Mouse (Mus musculus): ENCODE results near the gene Cx3cr1.

Cx3cr1 gene

DNA sequence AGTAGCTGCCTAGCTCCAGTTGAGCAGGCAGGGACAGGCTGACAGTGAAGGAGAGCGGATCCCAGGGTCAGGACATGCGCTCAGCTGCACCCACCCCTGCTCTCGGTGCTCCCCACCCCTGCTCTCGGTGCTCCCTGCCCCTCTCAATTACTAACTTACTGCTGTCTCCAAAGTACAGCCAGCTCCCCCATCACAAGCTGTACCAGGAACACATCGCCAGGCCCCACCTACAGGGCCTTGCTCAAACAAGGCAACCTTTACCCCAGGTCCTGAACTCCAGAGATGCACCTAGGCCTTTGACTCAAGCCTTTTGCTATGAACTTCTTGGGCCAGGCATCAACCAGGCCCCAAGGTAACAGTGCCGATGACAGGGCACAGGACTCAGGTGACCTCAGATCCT is 136.0 kb downstream of the Cx3cr1 start:
- DNase-seq = no peak

DNA sequence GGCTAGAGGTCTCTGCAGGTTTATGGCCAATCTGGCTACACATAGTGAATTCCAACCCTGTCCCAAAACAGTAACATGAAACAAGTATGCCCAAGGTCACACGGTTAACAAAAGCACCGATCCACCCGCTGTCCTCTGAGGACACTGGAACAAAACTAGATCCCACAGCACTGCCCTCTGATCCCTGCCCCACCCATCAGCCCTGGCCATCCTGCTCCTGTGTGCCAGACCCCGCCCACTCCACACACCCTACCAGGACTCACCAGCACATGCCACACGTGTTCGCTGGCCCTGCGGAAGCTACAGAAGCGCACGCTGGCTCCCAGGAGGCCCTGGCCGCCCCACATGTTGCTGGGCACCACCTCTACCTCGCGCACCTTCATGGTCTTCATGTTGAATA is 137.3 kb downstream of the Cx3cr1 start:
- DNase-seq = no peak

DNA sequence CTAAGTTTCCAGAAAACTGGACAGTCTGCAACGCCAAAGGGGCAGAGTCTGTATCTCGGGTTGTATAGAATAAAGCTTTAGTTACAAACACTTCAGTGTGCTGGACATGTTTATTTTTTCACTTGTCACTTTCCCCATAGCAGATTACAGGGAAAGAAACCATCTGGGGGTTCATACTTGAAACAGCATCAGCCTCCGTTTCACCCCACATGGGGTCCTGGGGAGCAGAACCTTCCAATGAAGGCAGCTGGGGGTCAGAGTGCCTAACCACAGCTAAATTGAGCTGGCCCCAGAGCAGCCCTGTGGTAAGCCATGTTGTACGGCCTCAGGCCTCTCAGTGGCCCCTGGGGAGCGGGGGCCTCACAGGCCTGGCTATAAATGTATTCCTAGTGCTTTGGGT is 143.2 kb downstream of the Cx3cr1 start:
- DNase-seq = no peak

DNA sequence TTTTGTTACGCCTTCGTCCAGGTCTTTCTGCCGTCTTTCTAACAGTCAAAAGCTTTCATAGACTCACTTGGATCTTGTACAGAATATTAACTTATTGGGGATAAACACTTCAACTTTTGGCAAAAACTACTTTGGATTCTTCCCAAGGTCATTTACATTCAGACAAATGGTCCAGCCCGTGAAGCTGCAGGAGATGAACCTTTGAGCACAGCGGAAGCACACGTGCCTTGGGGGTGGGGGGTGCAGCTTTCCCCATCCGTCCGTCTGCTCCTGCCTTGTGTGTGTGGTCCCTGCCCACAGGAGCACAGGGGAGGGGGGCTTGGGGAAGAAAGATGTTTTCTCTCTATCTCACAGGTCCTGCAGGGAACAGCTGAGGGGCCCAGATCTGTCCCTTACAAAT is 143.9 kb downstream of the Cx3cr1 start:
- DNase-seq = peak in 1 of 2 experiments; percentile 40

DNA sequence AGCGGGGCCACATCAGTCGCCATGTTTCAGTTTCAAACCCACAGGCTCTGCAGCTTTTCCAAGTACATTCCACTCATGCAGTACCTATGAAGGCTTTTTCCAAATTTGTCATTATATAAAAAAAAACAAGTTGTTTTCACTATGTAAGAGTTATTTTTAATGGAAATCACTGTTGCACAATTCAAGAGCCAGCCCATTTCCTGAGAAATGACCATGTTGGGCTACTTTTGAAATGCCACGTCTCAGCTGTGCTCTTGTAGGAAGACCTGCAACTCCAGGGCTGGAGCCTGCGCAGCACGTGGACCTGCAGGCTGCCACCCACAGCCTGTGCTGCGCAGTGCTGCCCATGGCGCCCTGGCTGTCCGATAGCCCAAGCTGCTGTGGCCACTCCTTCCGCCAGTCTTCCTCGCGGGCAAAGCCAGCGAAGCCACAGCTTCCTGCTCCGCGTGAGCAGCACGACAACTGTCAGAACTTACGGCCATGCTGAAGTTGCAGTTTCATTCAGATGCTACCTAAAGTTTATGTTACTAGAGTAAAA is 144.5 kb downstream of the Cx3cr1 start:
- no peak for DNase-seq

DNA sequence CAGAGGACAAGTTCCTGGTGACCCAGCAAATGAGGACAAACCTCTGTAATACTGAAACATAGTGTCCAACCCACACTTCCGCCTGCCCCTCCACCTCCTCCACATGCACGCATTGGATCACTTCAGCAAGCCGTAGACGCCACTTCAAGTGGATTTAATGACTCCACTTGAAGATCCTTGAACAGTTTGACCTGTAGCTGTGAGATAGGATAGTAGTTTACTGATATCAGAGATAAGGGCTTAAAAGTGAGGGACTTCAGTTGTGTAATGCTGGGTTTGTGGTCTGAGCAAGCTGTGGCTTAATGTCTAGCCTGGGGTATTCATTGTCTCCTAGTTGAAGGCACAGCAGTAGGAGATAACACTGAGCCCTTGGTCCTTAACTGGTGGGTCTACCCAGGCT is 146.2 kb downstream of the Cx3cr1 start:
- no peak for DNase-seq

DNA sequence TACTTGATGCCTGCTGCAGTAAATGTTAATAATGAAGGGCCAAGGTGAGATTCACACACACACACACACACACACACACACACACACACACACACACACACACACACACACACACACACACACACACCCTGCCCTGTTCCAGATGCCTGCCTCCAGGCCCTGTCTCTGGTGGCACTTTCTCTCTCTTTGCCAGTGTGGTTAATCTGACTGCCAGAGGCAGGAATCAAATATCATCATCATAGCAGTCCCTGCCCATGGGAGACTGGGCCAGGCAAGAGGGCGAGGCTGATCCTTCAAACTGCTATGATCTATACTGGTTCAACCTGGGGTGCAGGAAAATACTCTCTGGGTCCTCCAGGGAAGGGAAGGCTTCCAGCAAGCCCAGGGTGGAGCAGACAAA is 149.8 kb downstream of the Cx3cr1 start:
- no peak for DNase-seq

DNA sequence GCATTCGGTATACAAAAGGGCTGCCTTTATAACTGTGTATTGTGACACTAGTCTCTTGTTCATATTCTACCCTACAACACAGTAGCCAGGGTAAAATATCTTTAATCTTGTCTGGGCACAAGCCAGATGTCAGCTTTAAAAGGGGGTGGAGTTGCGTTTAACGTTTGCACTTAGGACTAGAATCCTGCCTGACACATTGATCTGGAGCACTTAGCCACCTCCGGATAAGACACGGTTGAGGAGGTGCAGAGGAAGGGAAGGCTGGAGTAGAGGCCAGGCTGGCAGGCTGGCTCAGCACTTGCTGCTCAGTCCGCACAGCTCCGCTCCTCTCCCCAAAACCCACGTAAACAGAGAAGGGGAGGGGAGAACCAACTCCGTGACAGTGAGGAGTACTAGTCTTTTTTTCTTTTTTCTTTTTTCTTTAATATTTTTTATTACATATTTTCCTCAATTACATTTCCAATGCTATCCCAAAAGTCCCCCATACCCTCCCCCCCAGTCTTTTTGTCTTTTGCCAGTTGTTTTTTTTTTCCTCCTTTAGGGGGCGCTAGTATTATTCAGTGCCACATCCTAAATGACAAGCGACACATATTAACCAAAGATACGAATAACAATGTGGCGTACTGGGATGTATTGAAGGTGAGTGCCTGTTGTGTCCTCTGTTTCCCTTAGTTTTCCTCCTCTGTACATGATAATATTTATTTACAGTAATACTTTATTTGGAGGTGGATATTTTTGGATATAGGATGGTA is 156.4 kb downstream of the Cx3cr1 start:
- DNase-seq = peak in 1 of 2 experiments; percentile 70

DNA sequence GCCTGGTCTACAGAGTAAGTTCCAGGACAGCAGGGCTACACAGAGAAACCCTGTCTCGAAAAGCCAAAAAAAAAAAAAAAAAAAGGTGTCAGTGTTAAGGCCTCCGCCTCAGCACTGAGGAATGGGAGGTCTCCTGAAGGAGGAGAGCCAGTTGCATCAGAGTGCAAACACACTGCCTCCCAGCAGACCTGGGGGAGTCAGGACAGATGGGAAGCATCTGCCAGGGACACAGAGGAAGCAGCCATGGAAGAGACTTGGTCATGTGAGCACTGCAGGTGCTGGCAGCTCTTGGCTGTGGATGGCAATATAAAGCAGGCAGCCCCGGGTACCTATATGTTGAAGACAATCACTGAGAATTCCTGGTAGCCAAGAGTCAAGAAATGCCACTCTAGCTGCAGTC is 159.7 kb downstream of the Cx3cr1 start:
- no peak for DNase-seq

DNA sequence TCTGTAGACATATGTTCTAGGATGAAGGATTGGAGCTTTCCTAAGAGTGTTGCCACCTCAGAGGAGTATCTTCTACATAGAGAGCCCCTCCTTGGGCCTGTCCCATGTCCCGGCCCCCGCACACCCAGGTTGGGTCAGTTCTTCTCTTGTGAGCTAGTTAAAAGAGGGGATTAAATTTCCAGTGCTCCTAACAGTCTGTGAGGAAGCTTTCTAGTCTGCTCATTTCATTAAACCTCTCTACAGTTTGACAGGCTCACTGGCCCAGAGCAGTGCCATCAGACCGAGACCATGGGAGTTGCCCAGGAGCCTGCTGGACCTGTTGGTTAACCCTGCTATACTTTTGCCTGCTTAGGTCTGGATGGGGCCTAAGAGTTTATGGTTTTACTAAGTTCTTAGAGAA is 161.0 kb downstream of the Cx3cr1 start:
- DNase-seq = no peak

DNA sequence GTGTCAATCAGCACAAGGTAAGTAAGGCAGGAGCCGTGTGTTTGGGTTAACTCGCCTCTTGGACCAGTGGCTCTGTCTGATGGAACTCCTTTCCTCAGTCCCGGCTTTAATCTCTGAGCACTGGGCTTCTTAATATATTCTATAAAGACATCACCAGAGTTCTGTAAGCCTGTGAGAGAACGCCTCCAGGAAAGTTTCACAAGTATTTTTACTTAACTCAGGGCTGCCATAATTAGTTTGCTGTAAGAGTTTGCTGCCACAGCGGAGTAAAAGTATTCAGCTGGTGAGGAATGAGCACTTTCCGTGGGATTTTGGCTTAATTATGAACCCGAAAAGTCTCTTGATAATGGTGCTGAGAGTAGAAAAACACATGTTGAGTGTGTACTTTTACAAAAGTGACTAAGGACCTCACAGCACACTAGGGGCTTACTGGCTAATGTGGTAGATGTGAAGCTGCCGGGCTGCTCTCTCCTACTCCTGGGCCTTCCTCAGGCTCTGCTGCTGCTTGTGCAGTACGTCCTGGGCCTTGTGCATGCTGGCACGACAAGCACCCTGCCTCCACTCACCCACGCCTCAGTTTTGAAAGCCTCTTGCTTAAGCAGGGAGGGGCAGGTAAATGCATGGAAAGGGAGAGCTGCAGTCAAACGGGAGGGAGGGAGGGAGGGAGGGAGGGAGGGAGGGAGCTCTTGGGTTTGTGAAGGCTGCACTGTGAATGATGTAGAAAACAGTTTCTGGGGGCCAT is 167.1 kb downstream of the Cx3cr1 start:
- no peak for DNase-seq

DNA sequence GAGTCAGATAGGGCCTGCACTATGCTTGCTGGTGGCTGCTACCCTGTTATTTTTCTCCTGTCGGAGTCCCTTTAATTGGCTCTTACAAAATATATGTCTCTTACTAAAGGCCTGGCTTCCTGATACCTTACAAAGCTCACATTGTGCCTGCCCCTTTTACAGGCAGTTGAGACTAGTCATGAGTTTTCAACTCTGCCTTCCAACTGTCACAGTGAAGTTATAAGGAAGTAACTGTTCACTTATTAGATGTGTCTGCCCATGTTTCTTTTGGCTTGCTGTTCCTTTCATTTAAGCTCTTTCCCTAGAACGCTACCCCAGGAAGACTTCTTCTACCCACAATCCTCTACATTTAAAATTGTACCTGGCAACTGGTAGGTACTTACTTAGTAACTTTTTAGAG is 170.2 kb downstream of the Cx3cr1 start:
- DNase-seq = no peak

DNA sequence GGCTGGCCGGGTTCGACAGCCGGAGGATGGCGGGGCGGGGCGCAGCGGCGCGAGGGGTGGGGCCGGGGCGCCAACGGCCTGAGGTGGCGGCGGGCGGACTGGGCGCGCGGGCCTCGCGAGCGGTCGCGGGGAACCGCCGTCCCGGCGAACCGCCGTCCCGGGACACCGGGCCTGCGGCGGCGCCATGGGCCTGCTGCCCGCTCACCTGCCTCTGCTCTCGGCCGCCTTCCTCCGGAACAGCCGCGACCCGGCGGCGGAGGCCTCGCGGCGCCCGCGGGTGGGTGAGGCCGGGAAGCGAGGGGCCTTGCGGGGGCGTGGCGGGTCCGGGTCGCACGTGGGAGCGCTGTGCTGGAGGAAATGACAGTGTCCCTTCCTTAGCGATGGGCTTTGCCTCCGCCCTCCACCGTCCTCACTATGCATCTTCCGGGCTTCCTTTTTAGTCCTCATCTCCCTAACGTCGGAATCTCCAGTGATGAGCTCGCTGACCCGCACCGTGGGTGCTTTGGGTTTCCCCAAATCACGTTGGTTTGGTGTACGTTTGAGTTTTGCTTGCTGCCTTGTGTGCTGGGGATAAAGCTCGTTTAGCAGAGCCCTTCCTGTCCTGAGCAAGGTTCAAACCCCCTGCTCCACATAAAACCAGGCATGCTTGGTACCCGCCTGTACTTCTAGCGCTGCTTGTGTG is 174.5 kb downstream of the Cx3cr1 start:
- DNase-seq = peak in 1 of 2 experiments; percentile 57

DNA sequence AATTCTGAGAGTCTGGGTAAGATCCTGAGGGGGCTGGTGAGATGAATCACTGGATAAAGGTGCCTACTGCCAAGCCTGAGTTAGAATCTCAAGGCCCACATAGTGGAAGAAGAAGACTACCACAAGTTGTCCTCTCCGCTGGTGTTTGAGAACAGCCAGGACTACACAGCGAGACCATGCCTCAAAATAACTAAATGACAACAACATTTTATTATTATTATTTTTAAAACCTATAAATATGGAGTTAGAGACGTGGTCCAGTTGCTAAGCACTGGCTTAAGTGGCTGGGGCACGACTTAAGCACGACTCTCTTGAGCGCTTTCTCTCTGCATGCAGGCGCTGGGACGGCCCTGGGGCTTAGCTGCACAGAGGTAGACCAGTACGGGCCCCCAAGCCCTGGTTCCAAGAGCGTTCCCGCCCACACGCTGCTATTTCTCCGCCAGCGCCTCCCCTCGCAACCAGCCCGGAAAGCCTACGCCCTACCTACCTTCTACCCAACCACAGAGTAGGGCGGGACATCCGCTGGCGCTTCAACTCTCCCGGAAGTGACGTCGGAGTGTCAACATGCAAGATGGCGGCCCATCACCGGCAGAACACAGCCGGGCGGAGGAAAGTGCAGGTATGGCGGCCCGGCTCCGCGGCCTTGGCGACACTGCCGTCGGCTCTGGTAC is 175.2 kb downstream of the Cx3cr1 start, which contains the start of gene Wdr48:
TSS of gene Wdr48 (plus strand) at position 540 of the 671 bp plus-strand sequence.
- peak; percentile 98 to 99 for DNase-seq

DNA sequence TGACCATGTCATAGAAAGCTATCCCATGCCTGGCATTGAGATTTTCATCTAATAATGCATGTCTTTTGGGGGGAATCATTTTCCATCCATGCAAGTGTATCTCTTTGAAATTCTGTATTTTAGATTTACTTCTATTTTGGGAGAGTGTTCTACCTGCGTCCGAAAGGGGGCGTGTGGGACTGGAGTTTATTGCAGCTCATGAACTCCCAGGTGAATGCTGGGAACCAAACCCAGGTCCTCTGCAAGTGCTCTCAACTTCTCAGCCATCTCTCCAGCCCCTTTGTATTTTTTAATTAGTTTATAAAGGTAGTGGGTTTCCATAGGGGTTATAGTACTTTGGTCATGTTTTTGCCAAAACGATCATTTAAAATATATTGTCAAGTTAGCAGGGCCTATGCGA is 175.8 kb downstream of the Cx3cr1 start:
- DNase-seq = no peak

DNA sequence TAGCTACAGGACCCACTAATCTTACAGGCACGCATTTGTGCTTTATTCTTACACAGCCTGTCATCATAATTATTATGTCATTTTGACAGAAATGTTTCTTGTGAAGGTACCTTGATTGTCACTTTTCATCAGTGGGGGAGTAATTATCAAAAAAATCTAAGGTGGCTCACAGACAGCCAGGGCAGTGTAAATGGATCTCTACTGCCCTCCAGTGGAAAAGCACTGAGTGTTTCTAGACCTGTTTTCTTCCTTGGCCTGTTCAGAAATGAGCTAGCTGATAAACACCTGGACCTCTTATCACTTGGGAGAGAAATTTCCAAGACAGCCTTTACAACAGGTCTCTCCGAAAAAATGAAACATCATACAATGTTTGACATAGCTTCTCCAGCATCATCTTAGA is 179.0 kb downstream of the Cx3cr1 start:
- peak; percentile 71 to 82 for DNase-seq

DNA sequence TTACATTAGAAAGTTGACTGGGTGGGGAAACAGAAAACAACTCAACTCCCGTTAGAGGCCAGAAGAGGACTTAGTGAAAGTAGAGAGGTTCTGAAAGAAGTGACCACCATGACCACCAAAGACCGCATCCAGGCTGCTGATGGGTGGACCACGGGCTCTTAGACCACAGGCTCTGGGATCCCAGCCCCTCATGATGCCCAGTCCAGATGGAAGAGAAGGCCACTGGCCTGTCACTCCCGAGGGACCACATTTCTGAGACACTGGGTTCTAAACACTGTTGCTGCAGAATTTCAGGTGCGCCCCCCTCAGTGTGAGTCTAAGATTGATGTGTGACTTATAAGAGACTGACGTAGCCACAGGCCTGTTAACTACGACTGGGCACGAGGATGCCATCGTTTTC is 180.2 kb downstream of the Cx3cr1 start:
- DNase-seq = no peak

DNA sequence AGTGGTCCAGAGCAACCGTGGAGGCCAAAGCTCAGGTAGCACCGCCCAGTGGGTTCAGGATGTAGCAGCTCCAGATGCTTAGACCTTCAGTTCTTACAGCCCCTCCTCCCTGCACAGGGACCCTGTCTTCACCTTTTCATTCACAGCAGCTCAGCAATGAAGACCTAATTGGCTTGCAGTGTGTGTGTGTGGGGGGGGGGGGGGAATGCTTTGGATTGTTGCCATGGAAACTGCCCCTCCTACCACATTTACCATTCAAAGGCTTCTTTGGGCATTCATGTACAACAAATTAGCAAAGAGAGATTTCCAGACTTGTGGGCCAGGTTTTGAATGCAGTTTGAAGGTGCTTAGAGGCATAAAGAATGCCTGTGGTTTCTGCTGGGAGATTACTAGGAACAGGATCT is 180.8 kb downstream of the Cx3cr1 start:
- no peak for DNase-seq

DNA sequence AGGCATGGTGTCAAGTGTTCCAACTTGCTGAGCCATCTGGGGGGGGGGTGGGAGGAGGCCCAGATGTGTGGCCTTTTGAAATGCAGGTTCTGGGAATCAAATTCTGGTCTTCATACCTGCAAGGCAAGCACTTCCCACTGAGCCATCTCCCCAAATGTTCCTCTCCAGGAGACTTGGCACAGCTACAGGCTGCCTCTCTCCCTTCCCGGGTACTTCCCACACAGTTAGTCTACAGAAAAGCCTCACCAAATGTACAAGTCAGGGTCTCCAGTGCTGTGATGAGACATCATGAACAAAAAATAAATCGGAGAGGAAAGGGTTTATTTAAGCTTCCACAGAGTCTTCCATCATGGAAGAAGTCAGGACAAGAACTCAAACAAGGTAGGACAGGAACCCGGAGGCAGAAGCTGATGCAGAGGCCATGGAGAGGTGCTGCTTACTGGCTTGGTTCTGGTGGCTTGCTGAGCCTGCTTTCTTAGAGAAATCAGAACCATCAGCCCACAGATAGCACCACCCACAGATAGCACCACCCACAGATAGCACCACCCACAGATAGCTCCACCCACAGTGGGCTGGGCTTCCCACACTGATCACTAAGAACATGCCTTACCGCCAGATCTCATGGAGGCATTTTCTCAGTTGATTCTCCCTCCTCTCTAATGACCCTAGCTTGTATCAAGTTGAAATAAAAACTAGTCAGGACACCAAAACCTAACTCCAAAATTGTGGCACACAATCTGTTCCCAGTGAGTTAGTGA is 182.4 kb downstream of the Cx3cr1 start:
- no peak for DNase-seq

DNA sequence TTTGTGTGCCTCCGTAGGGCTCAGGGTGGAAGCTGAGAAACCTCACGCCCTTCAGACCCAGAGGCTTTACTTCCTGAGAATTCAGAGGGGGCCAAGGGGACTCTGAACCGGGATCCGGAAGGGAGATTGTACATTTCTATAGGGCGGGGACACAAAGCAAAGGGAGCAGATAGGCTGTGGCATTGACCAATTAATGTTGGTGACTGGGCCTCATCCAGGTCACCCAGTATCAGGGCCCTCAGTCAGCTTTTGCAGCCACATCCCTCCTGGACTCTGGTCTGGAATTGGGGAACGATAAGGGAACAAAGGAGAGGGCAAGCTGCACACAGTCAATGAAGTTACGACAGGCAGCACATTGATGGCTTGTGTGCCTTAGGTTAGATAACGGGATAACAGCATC is 215.5 kb downstream of the Cx3cr1 start:
- no peak for DNase-seq

DNA sequence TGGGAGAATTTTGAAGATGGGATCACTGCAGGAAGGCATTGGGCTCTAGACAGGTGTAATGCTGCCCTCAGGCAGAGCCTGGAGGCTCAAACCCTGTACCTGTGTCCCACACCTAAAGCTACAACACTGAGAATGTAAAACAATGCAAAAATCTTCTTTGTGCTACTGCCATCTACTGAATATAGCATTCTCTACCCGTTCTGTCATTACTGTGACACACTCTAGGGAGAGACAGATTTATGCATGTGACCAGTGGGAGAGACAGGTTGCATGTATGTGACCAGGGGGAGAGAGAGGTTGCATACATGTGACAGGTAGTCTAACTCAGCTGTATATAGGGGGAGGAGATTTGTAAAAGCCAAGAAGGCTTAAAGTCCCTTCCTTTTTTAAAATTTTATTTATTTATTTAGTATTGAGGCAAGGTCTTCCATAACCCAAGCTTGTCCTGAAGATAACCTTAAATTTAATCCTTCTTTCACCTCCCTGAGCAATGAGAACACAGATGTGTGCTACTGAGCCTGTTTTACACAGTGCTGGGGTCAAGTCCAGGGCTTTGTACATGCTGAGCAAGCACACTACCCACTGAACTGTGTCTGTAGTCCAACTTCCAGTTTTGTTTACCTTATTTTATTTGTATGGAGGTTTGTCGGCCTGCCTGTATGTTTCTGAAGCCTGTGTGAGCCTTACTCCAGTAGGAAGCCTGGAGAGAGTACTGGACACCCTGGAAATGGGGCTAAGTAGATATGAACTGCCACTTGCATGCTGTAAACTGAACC is 216.4 kb downstream of the Cx3cr1 start:
- DNase-seq = no peak

Data from cerebellum, postnatal 10 days (tissue).